Mouse (Mus musculus) frontal cortex, adult 2 months (tissue): ENCODE results near the gene Gm5072. TPM values are rescaled to one million over a fixed set of nuclear protein-coding genes. Genes with fewer than 3 reads are reported as not detected.
"Not testable (repeated sequence)": the region's sequence is repeated elsewhere in the genome, so short reads cannot be mapped to it uniquely, and the experiment has no call there.

Source experiments
- DNase-seq, 2 experiments: peaks; one replicate each; pipeline ENCODE4 v3.0.0; 2022; ENCODE audit warnings: low spot score in 1 of 2; ENCODE audit errors: extremely low spot score in 1 of 2
- polyA plus RNA-seq: library from polyadenylated mRNA; depleted of rRNA; stranded (reverse); fragments of >200 nt; gene quantifications from 2 replicates; pipeline ENCODE4 v1.2.3, GENCODE M21; 2012; rRNA removed

The Gm5072 gene
- polyA plus RNA-seq = not detected in 2 replicates

DNA sequence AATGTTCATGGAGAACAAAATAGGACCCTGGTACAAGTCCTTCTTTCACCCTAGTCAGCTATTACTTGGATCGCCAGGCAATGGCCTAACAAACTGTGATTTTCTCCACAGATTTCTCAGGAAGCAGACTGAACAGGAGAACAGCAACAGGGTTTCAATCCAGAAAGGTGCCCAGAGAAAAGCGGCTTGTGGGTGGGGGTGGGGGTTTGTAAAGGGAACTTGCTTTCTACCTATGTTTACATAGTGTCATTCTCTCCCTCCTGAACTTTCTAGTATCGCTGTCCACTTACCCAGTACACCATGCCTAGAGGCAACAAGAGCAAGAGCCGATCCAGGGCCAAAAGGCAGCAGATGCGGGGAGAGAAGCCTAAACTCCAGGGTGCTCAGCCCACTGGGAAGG lies at the start of gene Gm5072:
Gm5072 (plus strand) TSS at position 301 of the 400 bp plus-strand sequence.
- DNase-seq = not testable (repeated sequence)

Other genes starting within 250 kb of the Gm5072 start
- gene Mageb2, start 60.8 kb upstream of the Gm5072 start, polyA plus RNA-seq = not detected in 2 replicates
- gene Gm8914, start 87.6 kb downstream of the Gm5072 start, polyA plus RNA-seq = not detected in 2 replicates
- gene 1700084M14Rik, start 183.4 kb downstream of the Gm5072 start, polyA plus RNA-seq = not detected in 2 replicates
- not detected in 2 replicates for gene Gm14781, start 239.7 kb downstream of the Gm5072 start, polyA plus RNA-seq